Mouse (Mus musculus) small intestine, adult 2 months (tissue): ENCODE results near the gene Amt.

ENCODE experiments used
- CTCF ChIP-seq: fragments of 200-500 bp; IDR thresholded peaks from 2 replicates; pipeline ENCODE4 v1.5.1; 2012; ENCODE audit warnings: low read depth, mild to moderate bottlenecking, control low read depth, inconsistent platforms, low read length, moderate library complexity, mixed read lengths; ENCODE audit not compliant: insufficient replicate concordance, insufficient read length; ENCODE audit errors: extremely low read depth
- POLR2A ChIP-seq: fragments of 200-500 bp; IDR thresholded peaks from 2 replicates; pipeline ENCODE4 v1.6.1; 2012; ENCODE audit warnings: low read depth, mild to moderate bottlenecking, control low read depth, inconsistent platforms, low read length, moderate library complexity

GRCm38 (mm10) chr9:108343331-108343730, 46.7 kb downstream of the Amt start:
- no peak for TF ChIP-seq POLR2A
- no peak for TF ChIP-seq CTCF
